Mouse (Mus musculus) embryonic facial prominence, embryonic 15.5 days (tissue): ENCODE results near the gene Efhd2. TPM values are rescaled to one million over a fixed set of nuclear protein-coding genes. Genes with fewer than 3 reads are reported as not detected.

Experiments
- ATAC-seq: fragments of 200-750 bp; cut with Nextera tagmentation; 2 replicates; pipeline ENCODE4 v1.8.0; 2017; ENCODE audit warnings: low read depth, moderate TSS enrichment; ENCODE audit not compliant: insufficient number of reproducible peaks, low FRiP score, low TSS enrichment
- H3K27ac ChIP-seq: fragments of 300-500 bp; sonication (generic); replicated peaks from 2 replicates; pipeline ENCODE4 v1.5.1; 2015; ENCODE audit warnings: mild to moderate bottlenecking, inconsistent platforms
- H3K27me3 ChIP-seq: fragments of 300-500 bp; sonication (generic); 2 replicates; pipeline ENCODE4 v1.6.1; 2015; ENCODE audit warnings: inconsistent platforms
- H3K36me3 ChIP-seq: fragments of 300-500 bp; sonication (generic); 2 replicates; pipeline ENCODE4 v1.6.1; 2015; ENCODE audit warnings: mild to moderate bottlenecking, inconsistent platforms
- H3K4me1 ChIP-seq: fragments of 300-500 bp; sonication (generic); 2 replicates; pipeline ENCODE4 v1.6.1; 2015; ENCODE audit warnings: inconsistent platforms
- H3K4me2 ChIP-seq: fragments of 300-500 bp; sonication (generic); replicated peaks from 2 replicates; pipeline ENCODE4 v1.6.1; 2015; ENCODE audit warnings: mild to moderate bottlenecking, inconsistent platforms
- H3K4me3 ChIP-seq: fragments of 300-500 bp; sonication (generic); replicated peaks from 2 replicates; pipeline ENCODE4 v1.5.1; 2015; ENCODE audit warnings: mild to moderate bottlenecking, inconsistent platforms
- H3K9ac ChIP-seq: fragments of 300-500 bp; sonication (generic); 2 replicates; pipeline ENCODE4 v1.6.1; 2015; ENCODE audit warnings: inconsistent platforms
- H3K9me3 ChIP-seq: fragments of 300-500 bp; sonication (generic); replicated peaks from 2 replicates; pipeline ENCODE4 v1.6.1; 2016; ENCODE audit warnings: inconsistent platforms
- WGBS: fragments of 180-500 bp; shearing (Covaris S2); methylation state at CpG from one replicate; pipeline ENCODE4 v1.1.7; 2015; 5-methylcytosine and 5-hydroxymethylcytosine counted together
- polyA plus RNA-seq: library from polyadenylated mRNA; unstranded; fragments of >200 nt; fragmentation: Nextera tagmentation; extraction: Ambion mirVana; gene quantifications from 2 replicates; pipeline ENCODE4 v1.2.1, GENCODE M21; 2015

Efhd2 gene
- polyA plus RNA-seq, 1 experiment from 2014 or later: 81.7 TPM

- H3K27ac ChIP-seq: no peak overlapping the region
- no peaks in the 10 kb centered on the region for H3K9me3 ChIP-seq
- H3K36me3 ChIP-seq: peaks cover 29% of the 10 kb centered on the region
- H3K4me1 ChIP-seq: 0 out of 2 replicates have a peak, but pooled peaks cover 3% of the 10 kb centered on the region
- no peak overlapping the region for H3K4me3 ChIP-seq
- H3K9ac ChIP-seq: no peak overlapping the region
- no peaks in the 10 kb centered on the region for H3K27me3 ChIP-seq
- H3K4me2 ChIP-seq: no peak overlapping the region; the same call in 1 of the 2 replicates
- ATAC-seq: peak; percentile 50; the same call in 1 of the 2 replicates
- 19% methylated on average over 10 of the region's 10 CpGs for WGBS
These were observed 17.2 kb downstream of the Efhd2 start for GRCm38 (mm10) chr4:141857422-141857930.

- no peak; the same call in 1 of the 2 replicates for ATAC-seq
- no peak overlapping the region for H3K4me2 ChIP-seq
- 73% methylated on average over 9 of the region's 9 CpGs for WGBS
These were observed 21.3 kb downstream of the Efhd2 start for GRCm38 (mm10) chr4:141853437-141853836.

GRCm38 (mm10) chr4:141845999-141846398, 28.7 kb downstream of the Efhd2 start, which contains the start of gene Ctrc:
Ctrc (minus strand) TSS chr4:141846359.
- H3K27me3 ChIP-seq: no peaks in the 10 kb centered on the region
- no peaks in the 10 kb centered on the region for H3K36me3 ChIP-seq
- no peak within 1 kb of the TSS for H3K27ac ChIP-seq
- no peak for ATAC-seq
- H3K4me2 ChIP-seq: no peak within 1 kb of the TSS
- H3K9ac ChIP-seq: no peak within 1 kb of the TSS
- whole genome bisulfite sequencing: 72% methylated on average over 6 of the region's 6 CpGs
- H3K4me3 ChIP-seq: no peak within 1 kb of the TSS
- H3K9me3 ChIP-seq: no peaks in the 10 kb centered on the region
- no peaks in the 10 kb centered on the region for H3K4me1 ChIP-seq

More at GRCm38 (mm10) chr4:141853437-141853836, 21.3 kb downstream of the Efhd2 start:
- Histone ChIP-seq H3K36me3 (0 out of 2 replicates have a peak, but pooled peaks cover under 1% of the 10 kb centered on the region), H3K9ac (no peak overlapping the region), H3K9me3 (no peaks in the 10 kb centered on the region), H3K4me3 (no peak overlapping the region), H3K27ac (no peak overlapping the region), H3K27me3 (no peaks in the 10 kb centered on the region), H3K4me1 (0 out of 2 replicates have a peak, but pooled peaks cover 3% of the 10 kb centered on the region)

- H3K4me1 ChIP-seq: 0 out of 2 replicates have a peak, but pooled peaks cover 3% of the 10 kb centered on the region
- no peaks in the 10 kb centered on the region for H3K9me3 ChIP-seq
- no peak overlapping the region for H3K27ac ChIP-seq
- H3K4me2 ChIP-seq: no peak overlapping the region
- no peak overlapping the region for H3K4me3 ChIP-seq
- no peaks in the 10 kb centered on the region for H3K27me3 ChIP-seq
- H3K36me3 ChIP-seq: no peaks in the 10 kb centered on the region
- no peak overlapping the region for H3K9ac ChIP-seq
- WGBS: 69% methylated on average over 5 of the region's 5 CpGs
- ATAC-seq: no peak
These were observed 40.1 kb downstream of the Efhd2 start for GRCm38 (mm10) chr4:141834536-141835095.

- Histone ChIP-seq H3K4me1 (0 out of 2 replicates have a peak, but pooled peaks cover 3% of the 10 kb centered on the region), H3K9me3 (no peaks in the 10 kb centered on the region), H3K9ac (no peak overlapping the region), H3K27ac (no peak overlapping the region), H3K36me3 (no peaks in the 10 kb centered on the region), H3K27me3 (no peaks in the 10 kb centered on the region), H3K4me2 (no peak overlapping the region), H3K4me3 (no peak overlapping the region)
- WGBS: 32% methylated on average over 1 of the region's 1 CpGs
- no peak for ATAC-seq
These were observed 40.8 kb downstream of the Efhd2 start for GRCm38 (mm10) chr4:141833911-141834310.

- Histone ChIP-seq H3K9ac (no peak overlapping the region), H3K36me3 (no peaks in the 10 kb centered on the region), H3K4me3 (no peak overlapping the region), H3K27ac (no peak overlapping the region), H3K27me3 (no peaks in the 10 kb centered on the region), H3K9me3 (no peaks in the 10 kb centered on the region), H3K4me2 (no peak overlapping the region), H3K4me1 (0 out of 2 replicates have a peak, but pooled peaks cover 3% of the 10 kb centered on the region)
- 77% methylated on average over 7 of the region's 7 CpGs for WGBS
- no peak for ATAC-seq
These were observed 43.4 kb downstream of the Efhd2 start for GRCm38 (mm10) chr4:141831361-141831760.

GRCm38 (mm10) chr4:141830381-141830780, 44.3 kb downstream of the Efhd2 start:
- Histone ChIP-seq H3K4me3 (no peak overlapping the region), H3K4me2 (no peak overlapping the region), H3K27me3 (no peaks in the 10 kb centered on the region), H3K9ac (no peak overlapping the region), H3K27ac (no peak overlapping the region), H3K9me3 (no peaks in the 10 kb centered on the region), H3K4me1 (0 out of 2 replicates have a peak, but pooled peaks cover 3% of the 10 kb centered on the region), H3K36me3 (no peaks in the 10 kb centered on the region)
- no peak for ATAC-seq
- WGBS: 33% methylated on average over 11 of the region's 11 CpGs

GRCm38 (mm10) chr4:141828177-141828576, 46.5 kb downstream of the Efhd2 start:
- no peaks in the 10 kb centered on the region for H3K9me3 ChIP-seq
- no peak overlapping the region for H3K4me3 ChIP-seq
- ATAC-seq: no peak
- 0 out of 2 replicates have a peak, but pooled peaks cover 3% of the 10 kb centered on the region for H3K4me1 ChIP-seq
- H3K4me2 ChIP-seq: no peak overlapping the region
- H3K27me3 ChIP-seq: no peaks in the 10 kb centered on the region
- H3K27ac ChIP-seq: no peak overlapping the region
- WGBS: 65% methylated on average over 4 of the region's 4 CpGs
- no peak overlapping the region for H3K9ac ChIP-seq
- no peaks in the 10 kb centered on the region for H3K36me3 ChIP-seq

- H3K9ac ChIP-seq: no peak overlapping the region
- WGBS: 82% methylated on average over 2 of the region's 2 CpGs
- ATAC-seq: no peak
These were observed 47.3 kb downstream of the Efhd2 start for GRCm38 (mm10) chr4:141827401-141827800.

GRCm38 (mm10) chr4:141826060-141826459, 48.7 kb downstream of the Efhd2 start, which contains the start of gene Cela2a:
Cela2a (minus strand) TSS chr4:141826160.
- WGBS: 57% methylated on average over 5 of the region's 5 CpGs
- Histone ChIP-seq H3K27me3 (no peaks in the 10 kb centered on the region), H3K4me3 (no peak within 1 kb of the TSS), H3K36me3 (no peaks in the 10 kb centered on the region), H3K9me3 (no peaks in the 10 kb centered on the region), H3K4me2 (no peak within 1 kb of the TSS), H3K4me1 (0 out of 2 replicates have a peak, but pooled peaks cover 3% of the 10 kb centered on the region), H3K9ac (no peak within 1 kb of the TSS), H3K27ac (no peak within 1 kb of the TSS)
- no peak for ATAC-seq

More at GRCm38 (mm10) chr4:141827401-141827800, 47.3 kb downstream of the Efhd2 start:
- Histone ChIP-seq H3K4me3 (no peak overlapping the region), H3K4me1 (0 out of 2 replicates have a peak, but pooled peaks cover 3% of the 10 kb centered on the region), H3K27me3 (no peaks in the 10 kb centered on the region), H3K27ac (no peak overlapping the region), H3K36me3 (no peaks in the 10 kb centered on the region), H3K4me2 (no peak overlapping the region), H3K9me3 (no peaks in the 10 kb centered on the region)

GRCm38 (mm10) chr4:141822979-141823378, 51.7 kb downstream of the Efhd2 start:
- no peak overlapping the region for H3K27ac ChIP-seq
- no peaks in the 10 kb centered on the region for H3K27me3 ChIP-seq
- WGBS: 62% methylated on average over 3 of the region's 3 CpGs
- no peak overlapping the region for H3K9ac ChIP-seq
- ATAC-seq: no peak
- no peak overlapping the region for H3K4me3 ChIP-seq
- H3K9me3 ChIP-seq: no peaks in the 10 kb centered on the region
- H3K4me2 ChIP-seq: no peak overlapping the region
- H3K4me1 ChIP-seq: no peaks in the 10 kb centered on the region
- no peaks in the 10 kb centered on the region for H3K36me3 ChIP-seq
